19 mouse cellular contexts compared by ENCODE assay signal in the genomic region with DNA sequence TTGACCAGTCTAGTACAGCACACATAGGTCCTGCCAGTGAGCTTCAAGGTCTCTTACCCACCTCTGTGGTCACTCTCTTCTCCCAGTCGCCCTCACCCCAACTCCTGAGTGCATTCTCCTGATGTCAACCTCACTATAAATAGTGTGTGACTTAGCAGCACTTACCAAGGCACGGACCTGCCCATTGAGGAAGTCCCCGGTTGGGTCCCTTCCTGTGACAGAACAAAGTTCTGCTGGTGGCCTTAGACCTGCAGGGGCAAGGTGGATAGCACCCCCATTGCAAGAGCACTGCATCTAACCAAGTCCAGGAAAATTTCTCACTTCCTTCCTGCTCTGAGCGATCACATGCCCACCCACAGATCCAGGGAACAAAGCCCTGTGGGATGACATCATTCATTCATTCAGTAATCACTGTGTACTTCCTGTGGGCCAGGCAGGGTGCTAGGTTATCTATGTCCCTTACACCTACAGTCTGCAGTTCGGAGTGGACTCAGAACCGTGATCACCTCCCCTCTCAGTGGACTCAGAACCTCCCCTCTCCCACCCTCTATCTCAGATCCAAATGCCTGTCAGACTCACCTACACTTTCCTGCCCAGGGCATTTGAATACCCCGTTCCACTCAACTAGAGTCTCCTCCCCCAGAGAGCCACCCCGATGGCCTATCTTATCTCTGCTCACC. TPM values are rescaled to one million over a fixed set of nuclear protein-coding genes. Genes with fewer than 3 reads are reported as not detected.
DNase-seq lines count a peak whose midpoint lies in the region; ATAC-seq and TF ChIP-seq lines count a peak whose summit lies in the region.
"Had no signal": no experiment of that assay in that cellular context is flagged by ENCODE, and none has a peak within 500 bp of the region (broad histone marks: within the 10 kb centered on the region; RNA-seq: fewer than 3 reads in every experiment).

No protein-coding gene starts in this region.

- no peak for DNase-seq in embryonic facial prominence, embryonic 10.5 days (ENCODE audit: low spot score)
- peak; percentile 29 for DNase-seq in lung, postnatal 0 days (ENCODE audit: low spot score)
- DNase-seq in lung, postnatal 25 days (ENCODE audit: low spot score) = no peak
- DNase-seq in heart, postnatal 0 days (ENCODE audit: low spot score) = peak; percentile 24
- DNase-seq in stomach, postnatal 0 days (ENCODE audit: low spot score) = no peak
- DNase-seq in frontal cortex, postnatal 10 days (ENCODE audit: low spot score in 2 of 2) = no peak
- DNase-seq in left cerebral cortex, adult 2 months (ENCODE audit: extremely low spot score in 1 of 2, low spot score in 2 of 2) = no peak
- DNase-seq: cerebellum, adult 11-12 months; gastrocnemius, adult 2 months; kidney, adult 8-10 months; layer of hippocampus, postnatal 36 days; left cerebral cortex, postnatal 4 days; liver, embryonic 13.5 days; right cerebral cortex, postnatal 4 days had no signal

- intact Hi-C loops in left cerebral cortex, adult 2 months (cut with DNase I) = no loop called here

- no peak; the same call in 1 of the 2 replicates for TF ChIP-seq EP300 in lung, postnatal 0 days (IDR thresholded peaks at IDR 0.05)
- 0 out of 2 replicates have a peak, but pooled peaks have one; percentile 36 for TF ChIP-seq EP300 in heart, postnatal 0 days (IDR thresholded peaks at IDR 0.05; ENCODE audit: low read depth)
- no peak for TF ChIP-seq EP300 in stomach, postnatal 0 days (optimal IDR thresholded peaks at IDR 0.05)

- no peak overlapping the region for H3K27ac ChIP-seq in embryonic facial prominence, embryonic 13.5 days
- no peak overlapping the region for H3K27ac ChIP-seq in embryonic facial prominence, embryonic 10.5 days (replicated peaks)
- no peak overlapping the region for H3K27ac ChIP-seq in lung, postnatal 0 days (ENCODE audit: low read length)
- H3K27ac ChIP-seq in heart, postnatal 0 days (ENCODE audit: low read depth) = no peak overlapping the region
- H3K27ac ChIP-seq in stomach, postnatal 0 days (replicated peaks) = no peak overlapping the region
- H3K27ac ChIP-seq in left cerebral cortex, adult 2 months = no peak overlapping the region
- H3K27ac ChIP-seq: embryonic facial prominence, embryonic 15.5 days; gastrocnemius, adult 2 months; heart, embryonic 13.5 days; liver, embryonic 13.5 days had no signal

- no peak overlapping the region for H3K9ac ChIP-seq in embryonic facial prominence, embryonic 13.5 days
- H3K9ac ChIP-seq in lung, postnatal 0 days (replicated peaks; ENCODE audit: low read depth) = no peak overlapping the region
- no peak overlapping the region for H3K9ac ChIP-seq in heart, postnatal 0 days (replicated peaks; ENCODE audit: low read depth, low read length)
- no peak overlapping the region for H3K9ac ChIP-seq in stomach, postnatal 0 days (ENCODE audit: low read length)
- H3K9ac ChIP-seq: embryonic facial prominence, embryonic 15.5 days; heart, embryonic 13.5 days; liver, embryonic 13.5 days had no signal

- H3K27me3 ChIP-seq in embryonic facial prominence, embryonic 13.5 days = peaks cover 32% of the 10 kb centered on the region
- peaks cover 35% of the 10 kb centered on the region for H3K27me3 ChIP-seq in embryonic facial prominence, embryonic 10.5 days (replicated peaks; ENCODE audit: low read depth, poor library complexity, severe bottlenecking)
- H3K27me3 ChIP-seq in lung, postnatal 0 days (replicated peaks; ENCODE audit: insufficient read depth, low read length) = peaks cover 27% of the 10 kb centered on the region
- H3K27me3 ChIP-seq in heart, postnatal 0 days (ENCODE audit: control insufficient read depth, insufficient read depth, low read length) = peaks cover 32% of the 10 kb centered on the region
- H3K27me3 ChIP-seq in stomach, postnatal 0 days (ENCODE audit: control insufficient read depth, insufficient read depth, low read length) = no peaks in the 10 kb centered on the region

- H3K36me3 ChIP-seq in embryonic facial prominence, embryonic 13.5 days = no peaks in the 10 kb centered on the region
- no peaks in the 10 kb centered on the region for H3K36me3 ChIP-seq in embryonic facial prominence, embryonic 10.5 days (replicated peaks)
- H3K36me3 ChIP-seq in lung, postnatal 0 days (ENCODE audit: insufficient read depth, low read length) = no peaks in the 10 kb centered on the region
- no peaks in the 10 kb centered on the region for H3K36me3 ChIP-seq in heart, postnatal 0 days (replicated peaks; ENCODE audit: control insufficient read depth, insufficient read depth, low read length)
- H3K36me3 ChIP-seq in stomach, postnatal 0 days (ENCODE audit: control insufficient read depth, insufficient read depth, low read length) = no peaks in the 10 kb centered on the region
- H3K36me3 ChIP-seq: embryonic facial prominence, embryonic 15.5 days; heart, embryonic 13.5 days; liver, embryonic 13.5 days had no signal

- WGBS in embryonic facial prominence, embryonic 13.5 days = 69% methylated on average over 8 of the region's 8 CpGs
- 80% methylated on average over 8 of the region's 8 CpGs for WGBS in embryonic facial prominence, embryonic 10.5 days
- 42% methylated on average over 8 of the region's 8 CpGs for WGBS in lung, postnatal 0 days
- 32% methylated on average over 8 of the region's 8 CpGs for WGBS in heart, postnatal 0 days
- 59% methylated on average over 8 of the region's 8 CpGs for whole genome bisulfite sequencing in stomach, postnatal 0 days

- H3K4me3 ChIP-seq in embryonic facial prominence, embryonic 13.5 days = no peak overlapping the region
- no peak overlapping the region for H3K4me3 ChIP-seq in embryonic facial prominence, embryonic 10.5 days
- no peak overlapping the region for H3K4me3 ChIP-seq in lung, postnatal 0 days (ENCODE audit: low read depth, low read length)
- no peak overlapping the region for H3K4me3 ChIP-seq in heart, postnatal 0 days (ENCODE audit: low read depth, low read length)
- H3K4me3 ChIP-seq in stomach, postnatal 0 days (ENCODE audit: low read depth, low read length) = no peak overlapping the region
- no peak overlapping the region for H3K4me3 ChIP-seq in left cerebral cortex, adult 2 months
- H3K4me3 ChIP-seq: embryonic facial prominence, embryonic 15.5 days; gastrocnemius, adult 2 months; heart, embryonic 13.5 days; liver, embryonic 13.5 days had no signal

- no peak overlapping the region for H3K4me2 ChIP-seq in embryonic facial prominence, embryonic 13.5 days
- H3K4me2 ChIP-seq in lung, postnatal 0 days (replicated peaks; ENCODE audit: low read depth, low read length) = no peak overlapping the region
- no peak overlapping the region for H3K4me2 ChIP-seq in heart, postnatal 0 days (ENCODE audit: low read depth, low read length)
- H3K4me2 ChIP-seq in stomach, postnatal 0 days (replicated peaks; ENCODE audit: low read depth) = no peak overlapping the region
- H3K4me2 ChIP-seq: embryonic facial prominence, embryonic 15.5 days; heart, embryonic 13.5 days; liver, embryonic 13.5 days had no signal

- 0 out of 2 replicates have a peak, but pooled peaks have one; percentile 53 for ATAC-seq in embryonic facial prominence, embryonic 13.5 days (ENCODE audit: insufficient number of reproducible peaks, insufficient read depth, low FRiP score, low TSS enrichment, low read depth)
- ATAC-seq in lung, postnatal 0 days = peak; percentile 73
- ATAC-seq in heart, postnatal 0 days (ENCODE audit: insufficient read depth, low read depth) = peak; percentile 65
- ATAC-seq in stomach, postnatal 0 days (ENCODE audit: low FRiP score, low TSS enrichment) = peak; percentile 68
- ATAC-seq: forebrain, embryonic 14.5 days had no signal

- no peak for TF ChIP-seq CTCF in lung, postnatal 0 days (IDR thresholded peaks at IDR 0.05)
- TF ChIP-seq CTCF in heart, postnatal 0 days (IDR thresholded peaks at IDR 0.05; ENCODE audit: low read depth) = no peak
- TF ChIP-seq CTCF in stomach, postnatal 0 days (IDR thresholded peaks at IDR 0.05; ENCODE audit: low read depth) = no peak
- TF ChIP-seq CTCF in left cerebral cortex, adult 2 months (IDR thresholded peaks at IDR 0.05) = no peak

- peaks cover 3% of the 10 kb centered on the region; the same call in 1 of the 2 replicates for H3K4me1 ChIP-seq in embryonic facial prominence, embryonic 13.5 days
- H3K4me1 ChIP-seq in embryonic facial prominence, embryonic 10.5 days = peaks cover 6% of the 10 kb centered on the region
- H3K4me1 ChIP-seq in lung, postnatal 0 days (ENCODE audit: insufficient read depth, low read depth, low read length) = no peaks in the 10 kb centered on the region
- H3K4me1 ChIP-seq in heart, postnatal 0 days (ENCODE audit: control insufficient read depth, insufficient read depth) = 0 out of 2 replicates have a peak, but pooled peaks cover under 1% of the 10 kb centered on the region
- H3K4me1 ChIP-seq in stomach, postnatal 0 days (replicated peaks; ENCODE audit: control insufficient read depth, insufficient read depth) = no peaks in the 10 kb centered on the region; the same call in 1 of the 2 replicates

- H3K9me3 ChIP-seq in embryonic facial prominence, embryonic 13.5 days = no peaks in the 10 kb centered on the region
- no peaks in the 10 kb centered on the region for H3K9me3 ChIP-seq in embryonic facial prominence, embryonic 10.5 days
- H3K9me3 ChIP-seq in lung, postnatal 0 days (ENCODE audit: low read length) = no peaks in the 10 kb centered on the region
- H3K9me3 ChIP-seq in heart, postnatal 0 days (replicated peaks; ENCODE audit: control insufficient read depth, low read length) = no peaks in the 10 kb centered on the region
- no peaks in the 10 kb centered on the region for H3K9me3 ChIP-seq in stomach, postnatal 0 days (ENCODE audit: control insufficient read depth, low read length)
- H3K9me3 ChIP-seq: embryonic facial prominence, embryonic 15.5 days; heart, embryonic 13.5 days; liver, embryonic 13.5 days had no signal

RNA-seq across cellular contexts. Expression of gene Bean1, which starts 5.7 kb away (rescaled TPM):
- 1.0 and 1.4 TPM in 2 replicates for polyA plus RNA-seq in embryonic facial prominence, embryonic 13.5 days (2015; fragmentation: Nextera tagmentation; extraction: Ambion mirVana)
- 0.20 TPM in 2 replicates for polyA plus RNA-seq in embryonic facial prominence, embryonic 10.5 days (2016; fragmentation: Nextera tagmentation; extraction: Ambion mirVana)
- 0.14 and 0.47 TPM in 2 replicates for polyA plus RNA-seq in lung, postnatal 0 days (2015; fragmentation: Nextera tagmentation; extraction: Ambion mirVana)
- 3.8 and 3.9 TPM in 2 replicates for total RNA-seq in heart, postnatal 0 days (2014; rRNA removed; ENCODE audit: low replicate concordance)
- polyA plus RNA-seq in heart, postnatal 0 days (2015; fragmentation: Nextera tagmentation; extraction: Ambion mirVana) = 0.38 and 0.57 TPM in 2 replicates
- polyA plus RNA-seq in stomach, postnatal 0 days (2015; fragmentation: Nextera tagmentation; extraction: Ambion mirVana) = 0.81 and 0.88 TPM in 2 replicates
- 10 to 100 TPM in 1 of 2 experiments, 1 to 10 TPM in 1; 9.3 to 12.2 TPM for total RNA-seq in left cerebral cortex, adult 2 months (2021)
- total RNA-seq: monocyte, adult 5-6 weeks had no signal
- polyA plus RNA-seq: liver, embryonic 13.5 days had no signal

Comparison
In these comparisons a context has a peak if more than half of its experiments do, and no peak if none do; other contexts are left out.
1. DNase-seq: peak in lung, postnatal 0 days (single experiment) and heart, postnatal 0 days (single experiment); none in embryonic facial prominence, embryonic 10.5 days (single experiment), lung, postnatal 25 days (single experiment), stomach, postnatal 0 days (single experiment), frontal cortex, postnatal 10 days (0 of 2) and left cerebral cortex, adult 2 months (0 of 2).
2. Peak in every context shown above with its lines, with median percentiles within 50 percentile points of each other: ATAC-seq.